Mouse (Mus musculus) heart, postnatal 0 days (tissue): ENCODE data around the gene Kptn. TPM values are rescaled to one million over a fixed set of nuclear protein-coding genes. Genes with fewer than 3 reads are reported as not detected.

Experiments used
- ATAC-seq: fragments of 200-750 bp; cut with Nextera tagmentation; 2 replicates; pipeline ENCODE4 v1.8.0; 2017; ENCODE audit warnings: low read depth, moderate number of reproducible peaks, moderate library complexity; ENCODE audit not compliant: insufficient read depth
- DNase-seq: peaks from one replicate; pipeline ENCODE4 v3.0.0-alpha.2; 2016; ENCODE audit warnings: low spot score
- H3K27ac ChIP-seq: fragments of 300-500 bp; sonication (generic); 2 replicates; pipeline ENCODE4 v1.5.1; 2014; ENCODE audit warnings: low read depth, mild to moderate bottlenecking
- H3K27me3 ChIP-seq: fragments of 300-500 bp; sonication (generic); 2 replicates; pipeline ENCODE4 v1.6.1; 2014; ENCODE audit warnings: low read length, mixed read lengths; ENCODE audit not compliant: control insufficient read depth, insufficient read depth
- H3K36me3 ChIP-seq: fragments of 300-500 bp; sonication (generic); replicated peaks from 2 replicates; pipeline ENCODE4 v1.6.1; 2014; ENCODE audit warnings: low read length, mixed read lengths; ENCODE audit not compliant: control insufficient read depth, insufficient read depth
- H3K4me1 ChIP-seq: fragments of 300-500 bp; sonication (generic); 2 replicates; pipeline ENCODE4 v1.6.1; 2014; ENCODE audit warnings: antibody characterized with exemption; ENCODE audit not compliant: control insufficient read depth, insufficient read depth
- H3K4me2 ChIP-seq: fragments of 300-500 bp; sonication (generic); 2 replicates; pipeline ENCODE4 v1.6.1; 2014; ENCODE audit warnings: low read depth, mild to moderate bottlenecking, low read length, moderate library complexity
- H3K4me3 ChIP-seq: fragments of 300-500 bp; sonication (generic); 2 replicates; pipeline ENCODE4 v1.5.1; 2014; ENCODE audit warnings: low read depth, low read length
- H3K9ac ChIP-seq: fragments of 300-500 bp; sonication (generic); replicated peaks from 2 replicates; pipeline ENCODE4 v1.6.1; 2014; ENCODE audit warnings: low read depth, low read length, mixed read lengths
- H3K9me3 ChIP-seq: fragments of 300-500 bp; sonication (generic); replicated peaks from 2 replicates; pipeline ENCODE4 v1.6.1; 2016; ENCODE audit warnings: low read length; ENCODE audit not compliant: control insufficient read depth
- CTCF ChIP-seq: IDR thresholded peaks from 2 replicates; pipeline ENCODE4 v1.5.1; 2016; ENCODE audit warnings: antibody characterized with exemption, control low read depth, low read depth
- EP300 ChIP-seq: IDR thresholded peaks from 2 replicates; pipeline ENCODE4 v1.6.1; 2016; ENCODE audit warnings: antibody characterized with exemption, low read depth
- WGBS: fragments of 180-500 bp; shearing (Covaris S2); extraction: QIAGEN DNeasy Blood & Tissue Kit; methylation state at CpG from one replicate; pipeline ENCODE4 v1.1.7; 2014; 5-methylcytosine and 5-hydroxymethylcytosine counted together
- polyA plus RNA-seq: library from polyadenylated mRNA; unstranded; fragments of >200 nt; fragmentation: Nextera tagmentation; extraction: Ambion mirVana; gene quantifications from 2 replicates; pipeline ENCODE4 v1.2.1, GENCODE M21; 2015
- total RNA-seq: library from RNA; depleted of rRNA; stranded (reverse); fragments of >200 nt; gene quantifications from 2 replicates; pipeline ENCODE4 v1.2.3, GENCODE M21; 2014; ENCODE audit warnings: low replicate concordance

Kptn gene
- total and polyA plus RNA-seq, 2 experiments from 2014 or later, result 26.2 to 40.1 TPM

DNA sequence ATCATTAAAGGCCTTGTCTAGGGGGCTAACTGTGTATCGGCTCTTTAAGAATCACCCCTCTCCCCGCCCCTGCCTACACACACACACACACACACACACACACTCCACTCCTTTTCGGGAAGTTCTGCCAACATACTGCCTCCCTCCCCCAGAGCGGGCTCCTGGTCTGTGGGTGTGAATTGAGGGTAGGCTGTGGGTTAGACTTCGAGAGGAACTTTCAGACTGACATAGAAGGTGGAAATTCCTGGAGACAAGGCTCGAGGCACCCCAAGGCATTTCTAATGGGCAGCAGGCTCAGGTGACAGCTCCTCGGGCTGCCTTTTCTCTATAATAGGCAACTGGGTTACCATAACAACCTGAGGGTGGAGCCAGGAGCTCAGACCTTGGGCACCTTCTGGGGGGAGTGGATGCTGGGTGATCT, 12.5 kb downstream of the Kptn start:
- Histone ChIP-seq H3K27ac (no peak overlapping the region), H3K4me2 (no peak overlapping the region), H3K9me3 (no peaks in the 10 kb centered on the region), H3K4me1 (peaks cover 12% of the 10 kb centered on the region; the same call in 1 of the 2 replicates), H3K36me3 (no peaks in the 10 kb centered on the region), H3K27me3 (no peaks in the 10 kb centered on the region), H3K4me3 (no peak overlapping the region), H3K9ac (no peak overlapping the region)
- DNase-seq, result no peak
- no peak for TF ChIP-seq EP300
- no peak for TF ChIP-seq CTCF
- ATAC-seq, result no peak
- 18% methylated on average over 7 of the region's 7 CpGs for WGBS

DNA sequence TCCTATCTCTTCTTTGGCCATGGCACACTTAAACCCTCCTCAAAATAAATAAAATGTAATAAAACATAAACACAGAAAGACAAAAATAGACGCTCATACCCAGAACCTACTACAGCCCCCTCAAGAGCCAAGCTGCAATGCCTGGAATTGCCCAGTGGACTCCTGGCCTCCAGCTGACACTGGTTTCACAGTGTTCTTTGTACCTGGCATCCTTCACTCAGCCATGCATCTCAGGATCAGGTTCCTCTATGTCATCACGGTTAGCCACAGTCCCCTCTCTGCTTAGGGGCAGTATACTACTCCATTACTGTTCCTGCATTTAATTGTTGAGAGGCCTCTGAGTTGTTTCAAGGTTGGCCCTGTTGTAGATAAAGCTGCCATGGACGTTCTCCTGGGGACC, 13.2 kb downstream of the Kptn start:
- Histone ChIP-seq H3K4me1 (peaks cover 12% of the 10 kb centered on the region; the same call in 1 of the 2 replicates), H3K9ac (no peak overlapping the region), H3K36me3 (no peaks in the 10 kb centered on the region), H3K27ac (no peak overlapping the region), H3K4me3 (no peak overlapping the region), H3K9me3 (no peaks in the 10 kb centered on the region), H3K4me2 (no peak overlapping the region), H3K27me3 (no peaks in the 10 kb centered on the region)
- ATAC-seq (no peak), DNase-seq (no peak)
- TF ChIP-seq CTCF (no peak), EP300 (no peak)
- 61% methylated on average over 3 of the region's 3 CpGs for WGBS

DNA sequence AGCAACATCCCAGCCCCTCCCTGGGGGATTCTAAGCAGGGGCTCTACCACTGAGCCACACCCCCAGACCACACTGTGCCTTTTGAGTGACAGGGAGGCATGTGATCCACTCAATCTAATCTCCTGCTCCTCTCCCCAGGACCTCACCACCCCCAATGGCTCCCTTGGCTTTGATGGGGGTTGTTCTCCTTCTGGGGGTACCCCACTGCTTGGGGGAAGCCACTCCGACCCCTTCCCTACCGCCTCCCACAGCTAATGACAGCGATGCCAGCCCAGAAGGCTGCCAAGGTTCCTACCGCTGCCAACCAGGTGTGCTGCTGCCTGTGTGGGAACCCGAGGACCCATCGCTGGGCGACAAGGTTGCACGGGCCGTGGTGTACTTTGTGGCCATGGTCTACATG, 14.0 kb downstream of the Kptn start:
- ATAC-seq, result no peak
- Histone ChIP-seq H3K9me3 (no peaks in the 10 kb centered on the region), H3K36me3 (no peaks in the 10 kb centered on the region), H3K4me1 (peaks cover 4% of the 10 kb centered on the region; the same call in 1 of the 2 replicates), H3K27ac (no peak overlapping the region), H3K27me3 (no peaks in the 10 kb centered on the region), H3K4me3 (no peak overlapping the region), H3K4me2 (no peak overlapping the region), H3K9ac (no peak overlapping the region)
- no peak for DNase-seq
- TF ChIP-seq EP300, result no peak
- no peak for TF ChIP-seq CTCF
- WGBS, result 87% methylated on average over 9 of the region's 9 CpGs

DNA sequence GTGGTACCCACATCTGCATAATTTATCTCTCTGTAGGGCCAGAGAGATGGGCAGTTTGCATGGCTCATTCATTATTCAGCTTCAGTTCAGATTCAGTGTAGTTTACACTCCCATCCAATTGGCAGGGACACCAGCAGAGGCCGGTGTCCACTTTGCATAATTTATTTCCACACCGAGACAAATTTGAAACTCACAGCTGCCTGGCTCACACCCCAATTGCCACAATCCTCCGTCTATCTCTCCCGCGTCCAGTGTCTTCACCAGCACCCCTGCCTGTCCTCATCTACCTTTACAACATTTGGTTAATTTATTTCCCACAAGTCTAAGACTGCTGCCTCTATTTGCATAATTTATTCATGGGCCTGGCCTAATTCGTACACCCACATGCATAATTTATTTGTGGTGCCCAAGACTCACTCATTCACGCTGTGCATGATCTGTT, 15.3 kb downstream of the Kptn start:
- no peak overlapping the region for H3K9ac ChIP-seq
- H3K4me2 ChIP-seq, result no peak overlapping the region
- H3K4me3 ChIP-seq, result no peak overlapping the region
- DNase-seq (no peak), ATAC-seq (no peak)
- no peaks in the 10 kb centered on the region for H3K27me3 ChIP-seq
- 75% methylated on average over 7 of the region's 7 CpGs for WGBS
- H3K9me3 ChIP-seq, result no peaks in the 10 kb centered on the region
- TF ChIP-seq EP300 (no peak), CTCF (no peak)
- H3K36me3 ChIP-seq, result no peaks in the 10 kb centered on the region
- H3K27ac ChIP-seq, result no peak overlapping the region
- H3K4me1 ChIP-seq, result no peaks in the 10 kb centered on the region

DNA sequence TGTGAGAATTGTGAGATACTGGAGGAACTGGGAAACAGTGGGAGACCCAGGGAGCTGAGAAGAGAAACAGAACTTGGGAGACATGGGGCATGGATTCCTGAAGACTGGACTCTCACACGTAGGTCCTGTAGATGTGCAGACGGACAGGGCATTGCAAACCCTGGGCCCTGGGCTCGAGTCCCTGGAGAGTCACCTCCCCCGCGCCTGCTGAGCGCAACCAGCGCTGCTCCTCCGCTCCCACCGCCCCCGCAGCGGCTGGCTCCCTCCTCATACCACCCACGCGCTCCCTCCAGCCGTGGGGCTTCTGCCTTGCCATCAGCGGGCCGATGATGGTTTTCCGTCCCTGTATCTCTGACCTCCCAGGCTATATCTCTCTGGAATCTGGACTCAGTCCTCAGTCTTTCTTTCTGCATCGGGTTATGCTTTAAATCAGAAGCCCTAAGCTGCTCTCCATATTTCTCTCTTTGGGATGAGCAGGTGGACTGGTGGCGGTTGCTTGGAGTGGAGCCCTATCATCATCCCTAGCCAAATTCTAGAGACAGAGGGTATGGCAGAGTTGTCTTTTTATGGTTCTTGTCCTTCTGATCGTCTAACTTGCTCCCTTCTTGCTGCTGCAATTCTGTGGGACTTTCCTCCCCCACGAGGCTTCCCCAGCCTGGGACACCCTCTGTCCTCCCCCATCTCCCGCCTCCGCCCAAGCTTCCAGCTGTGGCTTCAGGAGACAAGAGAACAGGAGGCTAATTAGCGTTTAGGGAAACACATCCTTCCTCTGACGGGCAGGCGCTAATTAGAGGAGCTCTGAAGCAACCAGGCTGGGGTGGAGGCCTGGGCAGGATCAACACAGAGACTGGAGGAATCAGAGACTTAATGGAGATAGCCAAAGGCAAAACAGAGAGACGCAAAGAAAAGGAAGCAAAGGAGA, 27.1 kb downstream of the Kptn start:
- H3K27me3 ChIP-seq, result peaks cover 18% of the 10 kb centered on the region
- no peak for TF ChIP-seq EP300
- TF ChIP-seq CTCF, result no peak
- ATAC-seq (no peak), DNase-seq (no peak)
- H3K4me3 ChIP-seq, result no peak overlapping the region
- H3K4me2 ChIP-seq, result no peak overlapping the region
- no peak overlapping the region for H3K27ac ChIP-seq
- no peaks in the 10 kb centered on the region for H3K36me3 ChIP-seq
- no peaks in the 10 kb centered on the region for H3K4me1 ChIP-seq
- 26% methylated on average over 27 of the region's 27 CpGs for WGBS
- H3K9me3 ChIP-seq, result no peaks in the 10 kb centered on the region
- no peak overlapping the region for H3K9ac ChIP-seq
